Mouse (Mus musculus) brain, embryonic 14.5 days (tissue): ENCODE measurements at regions not wholly inside any gene's neighbourhood (a gene's known extent, or its start where the extent isn't known, plus 50 kb on each side); places are given as distances from the start of the nearest gene placed in this dataset.

Experiments
- CTCF ChIP-seq: fragments of 200-500 bp; IDR thresholded peaks from 2 replicates; pipeline ENCODE4 v1.5.1; 2012; ENCODE audit warnings: inconsistent platforms, mild to moderate bottlenecking, moderate library complexity, borderline replicate concordance; ENCODE audit not compliant: insufficient read depth, insufficient read length; ENCODE audit errors: extremely low read depth
- POLR2A ChIP-seq: fragments of 200-500 bp; IDR thresholded peaks from 2 replicates; pipeline ENCODE4 v1.6.1; 2012; ENCODE audit warnings: mild to moderate bottlenecking, inconsistent platforms, borderline replicate concordance; ENCODE audit not compliant: poor library complexity, insufficient read depth, insufficient read length, severe bottlenecking; ENCODE audit errors: extremely low read depth

GRCm38 (mm10) chr10:115012922-115013321 is 171.9 kb downstream of the Tph2 start:
- TF ChIP-seq POLR2A (no peak), CTCF (no peak)
